Mouse (Mus musculus) granulocyte monocyte progenitor cell, adult 5-6 weeks (primary cell): ENCODE results near the gene Ikzf2. TPM values are rescaled to one million over a fixed set of nuclear protein-coding genes. Genes with fewer than 3 reads are reported as not detected.
A peak's percentile ranks its signal among the peaks of the same experiment; 100 is the strongest.

Experiments used
- ATAC-seq: replicated peaks from 2 replicates; pipeline ENCODE4 v1.8.0; 2016; ENCODE audit warnings: mild to moderate bottlenecking, moderate TSS enrichment, inconsistent platforms; ENCODE audit not compliant: poor library complexity, severe bottlenecking
- total RNA-seq, 2 experiments: library from RNA; stranded (forward) in 1 of 2; stranded (reverse) in 1 of 2; fragments of 200-712, 200-1000 nt in 1 of 2; fragments of >200 nt in 1 of 2; fragmentation: Nextera tagmentation in 1 of 2; gene quantifications; 2 replicates each; pipeline ENCODE4 v1.2.3; 2014 to 2017

Gene Ikzf2
- 11.9 and 15.3 TPM in 2 replicates for total RNA-seq (2014; fragmentation: Nextera tagmentation)
- 13.0 and 14.8 TPM in 2 replicates for total RNA-seq (2017)

- peak; percentile 60 for ATAC-seq
Observed at GRCm38 (mm10) chr1:69687076-69687991, at the start of gene Ikzf2. Gene Ikzf2, minus strand, starts transcription at chr1:69687245.

- no peak for ATAC-seq
Observed at GRCm38 (mm10) chr1:69729729-69730128, 42.7 kb upstream of the Ikzf2 start.

GRCm38 (mm10) chr1:69729031-69729679, 42.1 kb upstream of the Ikzf2 start:
- no peak for ATAC-seq

GRCm38 (mm10) chr1:69727968-69728367, 40.9 kb upstream of the Ikzf2 start:
- no peak for ATAC-seq

GRCm38 (mm10) chr1:69717107-69717506, 30.1 kb upstream of the Ikzf2 start:
- no peak for ATAC-seq

- no peak for ATAC-seq
Observed at GRCm38 (mm10) chr1:69708571-69708970, 21.5 kb upstream of the Ikzf2 start.

GRCm38 (mm10) chr1:69703506-69704156, 16.6 kb upstream of the Ikzf2 start:
- ATAC-seq: no peak

GRCm38 (mm10) chr1:69691946-69692345, 4.9 kb upstream of the Ikzf2 start:
- ATAC-seq: no peak

GRCm38 (mm10) chr1:69688961-69689360, 1.9 kb upstream of the Ikzf2 start:
- ATAC-seq: peak; percentile 77

- no peak for ATAC-seq
Observed at GRCm38 (mm10) chr1:69688118-69688517, 1.1 kb upstream of the Ikzf2 start.

- ATAC-seq: no peak
Observed at GRCm38 (mm10) chr1:69686741-69687075, 337 bp downstream of the Ikzf2 start.

- no peak for ATAC-seq
Observed at GRCm38 (mm10) chr1:69685890-69686490, 1.1 kb downstream of the Ikzf2 start.

GRCm38 (mm10) chr1:69685049-69685889, 1.8 kb downstream of the Ikzf2 start:
- no peak for ATAC-seq

- ATAC-seq: no peak
Observed at GRCm38 (mm10) chr1:69684280-69685040, 2.6 kb downstream of the Ikzf2 start.

- no peak for ATAC-seq
Observed at GRCm38 (mm10) chr1:69683851-69684250, 3.2 kb downstream of the Ikzf2 start.

- peak; percentile 35 for ATAC-seq
Observed at GRCm38 (mm10) chr1:69683058-69683457, 4.0 kb downstream of the Ikzf2 start.

GRCm38 (mm10) chr1:69682261-69682660, 4.8 kb downstream of the Ikzf2 start:
- no peak for ATAC-seq

GRCm38 (mm10) chr1:69681003-69681402, 6.0 kb downstream of the Ikzf2 start:
- no peak for ATAC-seq

GRCm38 (mm10) chr1:69680501-69680900, 6.5 kb downstream of the Ikzf2 start:
- ATAC-seq: peak; percentile 16; the same call in 1 of the 2 replicates
